Mouse (Mus musculus): ENCODE data around the gene Serpinf1. TPM values are rescaled to one million over a fixed set of nuclear protein-coding genes. Genes with fewer than 3 reads are reported as not detected.

The Serpinf1 gene
- polyA plus RNA-seq, 1 experiment from 2014 or later: 57.0 TPM

DNA sequence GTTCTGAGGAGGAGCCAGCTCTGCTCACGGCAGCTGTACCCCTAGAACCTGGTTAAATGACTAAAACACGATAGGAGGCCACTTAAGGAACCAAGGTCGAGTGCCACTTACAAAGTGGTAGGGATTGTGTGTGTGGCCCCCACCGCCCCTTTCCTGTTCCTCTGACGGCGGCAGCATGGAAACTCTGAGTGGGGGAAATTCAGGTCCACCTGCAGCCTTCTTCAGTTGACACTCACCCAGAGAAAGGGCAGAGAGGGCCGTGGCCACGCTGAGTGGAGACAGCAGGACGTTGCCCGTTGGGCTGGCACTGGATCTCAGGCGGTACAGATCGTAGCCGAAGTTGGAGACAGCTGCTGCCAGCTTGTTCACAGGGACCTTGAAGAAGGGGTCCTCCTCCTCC, 6.5 kb downstream of the Serpinf1 start:
- WGBS: 60% methylated on average over 13 of the region's 13 CpGs
- Histone ChIP-seq H3K4me1 (0 out of 2 replicates have a peak, but pooled peaks cover 4% of the 10 kb centered on the region), H3K36me3 (no peaks in the 10 kb centered on the region), H3K9ac (no peak overlapping the region), H3K4me3 (no peak overlapping the region), H3K27ac (no peak overlapping the region), H3K9me3 (no peaks in the 10 kb centered on the region), H3K4me2 (no peak overlapping the region), H3K27me3 (no peaks in the 10 kb centered on the region)
- ATAC-seq (ENCODE audit: borderline replicate concordance, extremely low read depth, low FRiP score, low TSS enrichment): no peak

- no peak overlapping the region for H3K4me3 ChIP-seq
- no peaks in the 10 kb centered on the region for H3K36me3 ChIP-seq
- H3K9ac ChIP-seq: no peak overlapping the region
- WGBS: 43% methylated on average over 7 of the region's 7 CpGs
- H3K9me3 ChIP-seq: no peaks in the 10 kb centered on the region
- H3K4me2 ChIP-seq: no peak overlapping the region
- no peaks in the 10 kb centered on the region for H3K27me3 ChIP-seq
- H3K4me1 ChIP-seq: 0 out of 2 replicates have a peak, but pooled peaks cover 4% of the 10 kb centered on the region
- no peak for ATAC-seq (ENCODE audit: borderline replicate concordance, extremely low read depth, low FRiP score, low TSS enrichment)
- no peak overlapping the region for H3K27ac ChIP-seq
Measured at GRCm38 (mm10) chr11:75415096-75415495, 7.4 kb downstream of the Serpinf1 start.

- Histone ChIP-seq H3K27ac (no peak overlapping the region), H3K4me1 (0 out of 2 replicates have a peak, but pooled peaks cover 4% of the 10 kb centered on the region), H3K9me3 (no peaks in the 10 kb centered on the region), H3K36me3 (no peaks in the 10 kb centered on the region; the same call in 1 of the 2 replicates), H3K4me2 (no peak overlapping the region), H3K27me3 (no peaks in the 10 kb centered on the region), H3K4me3 (no peak overlapping the region), H3K9ac (no peak overlapping the region)
- 84% methylated on average over 7 of the region's 7 CpGs for WGBS
- ATAC-seq (ENCODE audit: borderline replicate concordance, extremely low read depth, low FRiP score, low TSS enrichment): no peak
Measured at GRCm38 (mm10) chr11:75410591-75410990, 11.9 kb downstream of the Serpinf1 start.

DNA sequence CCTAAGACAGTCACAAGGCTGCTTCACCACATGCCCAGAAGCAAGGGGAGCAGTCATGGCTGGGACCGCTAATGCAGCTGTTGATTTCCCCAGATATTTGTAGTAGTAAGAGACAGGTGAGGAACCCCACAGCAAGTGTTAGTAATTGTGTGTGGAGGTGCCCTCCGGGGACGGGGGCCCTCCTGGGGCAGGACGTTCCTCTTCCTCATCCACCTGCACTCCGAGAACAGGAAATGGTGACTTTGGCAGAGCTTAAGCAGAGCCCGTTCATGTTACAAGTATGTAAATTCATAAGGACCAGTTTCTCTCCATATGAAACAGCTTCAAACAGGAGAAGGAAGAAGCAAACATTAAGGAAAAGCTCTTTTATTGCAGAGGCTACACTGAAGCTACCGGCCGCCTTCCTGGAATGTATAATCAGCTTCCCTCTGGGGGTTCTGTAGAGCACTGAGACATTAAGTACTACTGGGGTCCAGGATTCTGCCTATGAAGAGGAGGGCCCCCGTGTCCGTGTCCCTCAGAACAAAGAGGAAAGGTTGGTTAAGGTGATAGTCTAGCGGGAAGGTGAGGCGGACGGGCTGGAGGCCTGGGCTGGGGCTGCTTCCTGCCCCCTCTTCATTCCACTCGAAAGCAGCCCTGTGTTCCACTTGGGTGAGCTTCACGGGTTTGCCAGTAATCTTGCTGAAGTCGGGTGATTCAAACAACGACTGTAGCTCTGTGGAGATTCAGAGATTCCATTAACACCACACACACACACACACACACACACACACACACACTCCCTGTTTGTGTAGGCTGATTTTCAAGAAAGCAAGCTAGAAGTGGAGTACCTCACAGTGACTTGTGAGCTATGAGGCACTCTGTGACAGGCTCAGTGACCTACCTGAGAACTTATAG, 12.6 kb downstream of the Serpinf1 start:
- H3K27me3 ChIP-seq: no peaks in the 10 kb centered on the region
- ATAC-seq (ENCODE audit: borderline replicate concordance, extremely low read depth, low FRiP score, low TSS enrichment): no peak
- 64% methylated on average over 17 of the region's 17 CpGs for WGBS
- no peaks in the 10 kb centered on the region; the same call in 1 of the 2 replicates for H3K36me3 ChIP-seq
- no peak overlapping the region for H3K4me3 ChIP-seq
- no peaks in the 10 kb centered on the region for H3K9me3 ChIP-seq
- no peaks in the 10 kb centered on the region for H3K4me1 ChIP-seq
- H3K27ac ChIP-seq: no peak overlapping the region
- H3K9ac ChIP-seq: no peak overlapping the region
- H3K4me2 ChIP-seq: no peak overlapping the region

GRCm38 (mm10) chr11:75406865-75407264, 15.6 kb downstream of the Serpinf1 start:
- Histone ChIP-seq H3K27me3 (no peaks in the 10 kb centered on the region), H3K9me3 (no peaks in the 10 kb centered on the region), H3K4me1 (peaks cover 3% of the 10 kb centered on the region; the same call in 1 of the 2 replicates), H3K4me3 (no peak overlapping the region), H3K36me3 (no peaks in the 10 kb centered on the region; the same call in 1 of the 2 replicates), H3K27ac (no peak overlapping the region), H3K4me2 (no peak overlapping the region), H3K9ac (no peak overlapping the region)
- WGBS: 46% methylated on average over 3 of the region's 3 CpGs
- ATAC-seq (ENCODE audit: borderline replicate concordance, extremely low read depth, low FRiP score, low TSS enrichment): no peak

- Histone ChIP-seq H3K4me1 (peaks cover 3% of the 10 kb centered on the region; the same call in 1 of the 2 replicates), H3K4me3 (no peak overlapping the region), H3K9ac (no peak overlapping the region), H3K9me3 (no peaks in the 10 kb centered on the region), H3K36me3 (no peaks in the 10 kb centered on the region; the same call in 1 of the 2 replicates), H3K27ac (no peak overlapping the region), H3K4me2 (no peak overlapping the region), H3K27me3 (no peaks in the 10 kb centered on the region)
- 67% methylated on average over 4 of the region's 4 CpGs for WGBS
- no peak for ATAC-seq (ENCODE audit: borderline replicate concordance, extremely low read depth, low FRiP score, low TSS enrichment)
Measured at GRCm38 (mm10) chr11:75406104-75406503, 16.4 kb downstream of the Serpinf1 start.

- Histone ChIP-seq H3K27ac (no peak overlapping the region), H3K9ac (no peak overlapping the region), H3K36me3 (no peaks in the 10 kb centered on the region; the same call in 1 of the 2 replicates), H3K4me2 (no peak overlapping the region), H3K9me3 (no peaks in the 10 kb centered on the region), H3K4me3 (no peak overlapping the region), H3K4me1 (peaks cover 3% of the 10 kb centered on the region; the same call in 1 of the 2 replicates), H3K27me3 (no peaks in the 10 kb centered on the region)
- no peak for ATAC-seq (ENCODE audit: borderline replicate concordance, extremely low read depth, low FRiP score, low TSS enrichment)
- 91% methylated on average over 6 of the region's 6 CpGs for WGBS
Measured at GRCm38 (mm10) chr11:75404801-75405200, 17.7 kb downstream of the Serpinf1 start.

GRCm38 (mm10) chr11:75403301-75404052, 19.0 kb downstream of the Serpinf1 start:
- Histone ChIP-seq H3K9me3 (no peaks in the 10 kb centered on the region), H3K27ac (peak overlapping the region; percentile 46; the same call in 1 of the 2 replicates), H3K27me3 (no peaks in the 10 kb centered on the region), H3K36me3 (no peaks in the 10 kb centered on the region; the same call in 1 of the 2 replicates), H3K4me3 (no peak overlapping the region), H3K9ac (no peak overlapping the region; the same call in 1 of the 2 replicates), H3K4me1 (peaks cover 3% of the 10 kb centered on the region; the same call in 1 of the 2 replicates), H3K4me2 (no peak overlapping the region)
- ATAC-seq (ENCODE audit: borderline replicate concordance, extremely low read depth, low FRiP score, low TSS enrichment): no peak
- 59% methylated on average over 6 of the region's 6 CpGs for WGBS

DNA sequence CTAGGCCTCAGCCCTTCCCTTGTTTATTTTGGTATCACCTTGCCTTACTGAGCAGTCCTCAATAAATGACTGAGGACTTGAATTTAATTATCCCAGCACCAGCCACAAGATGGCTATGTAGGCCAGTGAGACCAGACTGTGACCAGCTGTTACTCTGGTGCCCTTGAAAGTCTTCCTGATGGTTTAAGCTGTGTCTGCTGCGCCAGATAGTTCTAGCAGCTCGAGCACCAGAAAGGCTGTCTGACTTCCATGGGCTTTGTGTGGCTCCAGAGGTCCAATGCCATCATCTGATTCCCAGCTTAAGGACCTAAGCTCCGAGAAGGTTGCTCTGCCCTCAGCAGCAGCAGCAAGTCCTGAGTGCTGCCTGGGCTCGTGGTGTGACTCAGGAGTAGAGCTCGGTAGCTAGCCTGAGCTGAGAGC, 20.2 kb downstream of the Serpinf1 start:
- H3K27me3 ChIP-seq: no peaks in the 10 kb centered on the region
- H3K4me3 ChIP-seq: no peak overlapping the region
- H3K4me2 ChIP-seq: no peak overlapping the region
- peaks cover 3% of the 10 kb centered on the region; the same call in 1 of the 2 replicates for H3K4me1 ChIP-seq
- no peak overlapping the region for H3K27ac ChIP-seq
- WGBS: 55% methylated on average over 5 of the region's 5 CpGs
- no peaks in the 10 kb centered on the region; the same call in 1 of the 2 replicates for H3K36me3 ChIP-seq
- no peaks in the 10 kb centered on the region for H3K9me3 ChIP-seq
- no peak overlapping the region for H3K9ac ChIP-seq
- peak; percentile 65; the same call in 1 of the 2 replicates for ATAC-seq (ENCODE audit: borderline replicate concordance, extremely low read depth, low FRiP score, low TSS enrichment)

GRCm38 (mm10) chr11:75400099-75400498, 22.4 kb downstream of the Serpinf1 start:
- no peak overlapping the region for H3K27ac ChIP-seq
- no peaks in the 10 kb centered on the region for H3K36me3 ChIP-seq
- no peaks in the 10 kb centered on the region for H3K27me3 ChIP-seq
- H3K9ac ChIP-seq: no peak overlapping the region
- peaks cover 3% of the 10 kb centered on the region; the same call in 1 of the 2 replicates for H3K4me1 ChIP-seq
- no peak overlapping the region for H3K4me2 ChIP-seq
- WGBS: 77% methylated on average over 9 of the region's 9 CpGs
- H3K4me3 ChIP-seq: no peak overlapping the region
- H3K9me3 ChIP-seq: no peaks in the 10 kb centered on the region
- ATAC-seq (ENCODE audit: borderline replicate concordance, extremely low read depth, low FRiP score, low TSS enrichment): no peak

DNA sequence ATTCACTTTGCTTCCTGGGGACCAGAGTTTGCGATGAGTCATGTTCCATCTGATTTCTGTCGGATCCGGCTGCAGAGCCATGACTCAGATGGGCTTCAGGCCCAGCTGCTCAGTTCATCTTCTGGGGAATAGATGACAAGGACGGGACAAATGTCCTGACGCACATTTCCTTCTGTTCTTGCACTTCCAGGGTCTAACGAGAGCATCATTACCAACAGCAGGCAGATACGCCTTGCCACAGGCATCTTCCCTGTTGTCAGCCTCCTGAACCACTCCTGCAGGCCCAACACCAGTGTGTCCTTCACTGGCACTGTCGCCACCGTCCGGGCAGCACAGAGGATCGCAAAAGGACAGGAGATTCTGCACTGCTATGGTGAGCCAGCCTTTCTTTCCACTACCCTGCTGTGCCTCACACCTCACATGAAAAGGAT, 23.1 kb downstream of the Serpinf1 start:
- no peak overlapping the region for H3K4me2 ChIP-seq
- no peaks in the 10 kb centered on the region for H3K9me3 ChIP-seq
- H3K4me3 ChIP-seq: no peak overlapping the region
- H3K36me3 ChIP-seq: no peaks in the 10 kb centered on the region
- H3K9ac ChIP-seq: no peak overlapping the region
- H3K27me3 ChIP-seq: no peaks in the 10 kb centered on the region
- no peak for ATAC-seq (ENCODE audit: borderline replicate concordance, extremely low read depth, low FRiP score, low TSS enrichment)
- 84% methylated on average over 11 of the region's 11 CpGs for WGBS
- H3K4me1 ChIP-seq: peaks cover 3% of the 10 kb centered on the region; the same call in 1 of the 2 replicates
- H3K27ac ChIP-seq: no peak overlapping the region
